Mouse (Mus musculus) frontal cortex, postnatal 25 days (tissue): Measurements from ENCODE around the gene A3galt2.

Experiments
- DNase-seq, 2 experiments: peaks; one replicate each; pipeline ENCODE4 v3.0.0; 2022; ENCODE audit warnings: low spot score in 2 of 2

Gene A3galt2

DNA sequence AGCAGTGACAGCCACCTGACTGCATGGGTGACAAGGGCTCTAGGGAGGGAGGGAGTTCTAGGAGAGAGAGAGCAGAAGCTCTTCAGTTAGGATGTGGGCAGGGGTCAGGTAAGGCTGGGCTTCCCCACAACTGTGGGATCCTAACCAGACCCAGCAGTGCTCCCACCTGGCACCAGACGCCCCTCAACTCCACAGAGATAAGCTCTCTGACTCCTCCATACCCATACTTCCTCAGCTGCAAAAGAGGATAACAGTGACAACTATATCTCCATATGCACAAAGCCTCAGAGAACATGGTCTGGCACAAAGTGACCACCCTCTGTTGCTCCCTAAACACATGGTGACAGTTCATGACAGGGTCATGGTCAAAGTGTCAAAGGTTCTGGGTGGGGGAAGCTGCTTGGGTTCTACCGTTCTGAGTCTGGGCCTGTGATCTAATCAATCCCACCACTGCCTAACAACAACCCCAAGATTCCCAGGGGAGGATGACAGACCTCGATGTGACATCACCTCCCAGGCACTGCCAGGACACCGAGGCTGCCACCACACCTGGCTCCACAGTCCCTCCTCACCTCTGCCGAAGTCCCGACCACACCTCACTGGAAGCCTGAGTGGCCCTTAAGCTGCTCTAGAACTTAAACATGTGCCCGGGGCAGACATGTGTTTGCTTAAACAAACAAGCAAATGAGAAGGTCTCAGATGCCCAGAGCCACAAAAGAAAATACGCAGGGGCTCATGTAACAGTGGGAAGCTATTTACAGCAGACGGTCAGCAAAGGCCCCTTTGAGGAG, 46.7 kb downstream of the A3galt2 start:
- DNase-seq = no peak

GRCm38 (mm10) chr4:128803569-128803968, 48.4 kb downstream of the A3galt2 start:
- no peak for DNase-seq

DNA sequence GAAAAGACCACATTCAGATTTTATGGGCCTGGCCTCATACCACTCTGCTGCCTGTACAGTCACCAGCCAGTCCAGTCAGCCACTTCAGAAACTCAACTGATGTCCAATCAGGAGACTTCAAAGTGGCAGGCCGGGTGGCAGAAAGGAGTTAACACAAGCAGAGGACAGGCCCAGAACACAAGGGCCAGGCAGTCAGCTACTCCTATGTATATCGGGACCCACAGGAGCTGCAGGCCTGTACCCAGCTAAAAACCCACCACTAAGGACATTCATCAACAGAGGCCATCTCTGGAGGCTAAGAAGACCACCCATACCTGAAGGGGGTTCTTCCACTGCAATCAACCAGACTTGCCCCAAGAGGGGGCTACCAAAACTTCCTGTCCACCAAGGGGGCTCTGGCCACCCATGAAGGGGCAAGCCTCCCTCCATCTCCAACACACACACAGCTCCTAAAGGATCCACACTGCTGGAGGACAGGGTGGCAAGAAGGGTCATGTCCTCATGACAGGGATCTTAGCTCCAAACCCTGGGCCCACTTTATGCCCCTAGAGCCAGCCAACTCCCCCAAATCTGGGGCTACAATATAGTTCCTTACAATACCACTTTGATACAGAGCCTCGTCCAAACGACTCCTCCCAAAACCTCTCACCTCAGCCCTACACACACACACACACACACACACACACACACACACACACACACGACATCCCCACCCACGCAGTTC, 49.4 kb downstream of the A3galt2 start:
- DNase-seq = no peak

GRCm38 (mm10) chr4:128805150-128806042, 50.2 kb downstream of the A3galt2 start:
- DNase-seq = no peak

GRCm38 (mm10) chr4:128806043-128806826, 51.1 kb downstream of the A3galt2 start, which contains the start of gene Zfp362:
Gene Zfp362 (minus strand): TSS chr4:128806045.
- no peak for DNase-seq

DNA sequence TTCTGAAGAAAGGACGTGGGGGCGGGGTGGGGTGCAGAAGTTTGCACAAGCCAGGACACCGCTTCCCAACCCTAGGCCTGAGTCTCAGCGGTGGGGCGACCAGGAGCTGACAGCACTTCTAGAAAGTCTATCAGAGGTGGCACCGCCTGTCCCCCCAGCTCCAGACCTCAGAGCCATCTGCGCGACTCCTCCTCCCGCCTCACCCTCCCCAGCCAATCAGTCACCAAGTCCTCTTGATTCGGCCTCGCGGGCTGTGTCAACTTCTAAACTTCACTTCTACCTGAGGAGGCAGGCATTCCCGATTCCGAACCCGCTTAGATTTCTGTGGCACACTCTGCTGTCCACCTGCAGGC, 51.6 kb downstream of the A3galt2 start:
- DNase-seq = no peak

DNA sequence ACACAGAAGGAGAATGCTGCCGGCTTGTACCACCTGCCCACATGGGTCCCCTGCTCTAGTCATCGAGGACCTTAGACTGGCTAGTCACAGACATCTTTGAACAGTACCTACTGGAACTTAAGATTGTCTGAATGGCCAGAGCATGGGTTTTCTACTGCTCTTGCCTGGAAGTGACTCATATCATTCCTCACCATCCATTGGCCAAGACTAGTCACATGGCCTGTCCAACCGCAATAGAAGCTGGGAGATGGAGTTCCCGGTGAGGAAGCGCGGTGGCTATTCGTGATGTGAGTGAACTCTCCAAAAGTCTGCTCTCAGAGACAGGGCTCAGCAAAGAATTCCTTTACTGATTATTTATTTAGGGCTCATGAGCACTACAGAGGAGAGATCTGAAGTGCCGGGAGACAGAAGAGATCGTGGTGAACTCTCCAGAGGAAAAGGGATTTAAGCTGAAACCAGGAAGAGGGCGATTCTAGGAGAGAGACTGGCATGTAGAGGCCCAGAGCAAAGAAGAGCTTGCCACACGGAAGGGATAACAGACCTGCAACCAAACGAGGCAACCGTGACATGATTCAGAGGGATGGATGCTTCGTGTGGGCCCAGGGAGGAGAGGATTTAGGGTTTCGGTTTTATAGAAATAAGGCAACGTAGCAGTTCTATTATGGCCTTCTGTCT, 56.4 kb downstream of the A3galt2 start:
- peak; percentile 59 to 80 for DNase-seq

DNA sequence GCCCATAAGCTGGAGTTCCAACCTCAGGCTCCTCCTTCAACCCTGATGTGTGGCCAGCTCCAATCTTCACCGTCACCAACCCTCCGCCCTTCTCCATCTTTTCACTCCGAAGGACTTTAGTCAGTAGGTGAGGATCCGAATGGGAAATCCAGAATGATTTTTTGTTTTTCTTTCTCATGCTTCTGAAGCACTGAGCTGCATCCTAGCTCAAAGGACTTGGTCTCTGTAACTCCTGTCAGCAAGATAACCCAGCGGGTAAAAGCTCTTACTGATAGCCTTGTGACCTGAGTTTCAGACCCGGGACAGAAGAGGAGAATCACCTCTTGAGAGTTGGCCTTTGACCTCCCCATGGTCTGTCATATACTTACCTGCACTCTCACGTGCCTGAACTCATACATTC, 61.8 kb downstream of the A3galt2 start:
- DNase-seq = no peak
